Mouse (Mus musculus) liver, embryonic 14.5 days (tissue): Measurements from ENCODE around the gene H60b. TPM values are rescaled to one million over a fixed set of nuclear protein-coding genes. Genes with fewer than 3 reads are reported as not detected.
"Not testable (repeated sequence)": the region's sequence is repeated elsewhere in the genome, so short reads cannot be mapped to it uniquely, and the experiment has no call there.

Experiments used
- ATAC-seq: fragments of 200-750 bp; cut with Nextera tagmentation; 2 replicates; pipeline ENCODE4 v1.8.0; 2017; ENCODE audit warnings: moderate number of reproducible peaks, mild to moderate bottlenecking, moderate library complexity; ENCODE audit not compliant: insufficient read depth
- DNase-seq, 3 experiments: peaks; one replicate each; pipeline ENCODE4 v3.0.0-alpha.2; 2012 to 2013; ENCODE audit warnings: low read depth in 3 of 3, low spot score in 3 of 3
- H3K27ac ChIP-seq: fragments of 300-500 bp; sonication (generic); 2 replicates; pipeline ENCODE4 v1.5.1; 2014; ENCODE audit warnings: moderate library complexity, mild to moderate bottlenecking, control low read depth, inconsistent platforms
- H3K27me3 ChIP-seq: fragments of 300-500 bp; sonication (generic); 2 replicates; pipeline ENCODE4 v1.6.1; 2014; ENCODE audit warnings: mild to moderate bottlenecking, low read length, moderate library complexity; ENCODE audit not compliant: control insufficient read depth, insufficient read depth
- H3K36me3 ChIP-seq: fragments of 300-500 bp; sonication (generic); replicated peaks from 2 replicates; pipeline ENCODE4 v1.6.1; 2014; ENCODE audit warnings: low read depth; ENCODE audit not compliant: control insufficient read depth, insufficient read depth
- H3K4me1 ChIP-seq, 2 experiments: fragments of 200-500 bp in 1 of 2; fragments of 300-500 bp in 1 of 2; sonication (generic) in 1 of 2; replicated peaks; 2 replicates each; pipeline ENCODE4 v1.6.1; 2012 to 2014; ENCODE audit warnings: antibody characterized with exemption in 1 of 2, inconsistent platforms in 1 of 2, low read length in 1 of 2; ENCODE audit not compliant: control insufficient read depth in 2 of 2, insufficient read depth in 2 of 2
- H3K4me2 ChIP-seq: fragments of 300-500 bp; sonication (generic); 2 replicates; pipeline ENCODE4 v1.6.1; 2014; ENCODE audit warnings: low read depth, mild to moderate bottlenecking, control low read depth, moderate library complexity
- H3K4me3 ChIP-seq, 2 experiments: fragments of 200-500 bp in 1 of 2; fragments of 300-500 bp in 1 of 2; sonication (generic) in 1 of 2; 2 replicates each; pipeline ENCODE4 v1.5.1; 2012 to 2014; ENCODE audit warnings: low read depth in 2 of 2, low read length in 2 of 2, mild to moderate bottlenecking in 2 of 2, control low read depth in 1 of 2, inconsistent platforms in 1 of 2, moderate library complexity in 1 of 2; ENCODE audit not compliant: insufficient read depth in 1 of 2
- H3K9ac ChIP-seq: fragments of 300-500 bp; sonication (generic); replicated peaks from 2 replicates; pipeline ENCODE4 v1.6.1; 2014; ENCODE audit warnings: mild to moderate bottlenecking, control low read depth, moderate library complexity
- H3K9me3 ChIP-seq: fragments of 300-500 bp; sonication (generic); 2 replicates; pipeline ENCODE4 v1.6.1; 2016; ENCODE audit warnings: low read length, mixed read lengths; ENCODE audit not compliant: control insufficient read depth
- WGBS: fragments of 180-500 bp; shearing (Covaris S2); extraction: QIAGEN DNeasy Blood & Tissue Kit; methylation state at CpG from one replicate; pipeline ENCODE4 v1.1.7; 2014; ENCODE audit not compliant: insufficient replicate concordance; 5-methylcytosine and 5-hydroxymethylcytosine counted together
- polyA plus RNA-seq, 2 experiments: library from polyadenylated mRNA; depleted of rRNA in 1 of 2; stranded (reverse) in 1 of 2; unstranded in 1 of 2; fragments of >200 nt; fragmentation: Nextera tagmentation in 1 of 2; extraction: Ambion mirVana in 1 of 2; gene quantifications; 2 replicates each; pipeline versions ENCODE4 v1.2.1 to v1.2.3; 2012 to 2014

H60b gene
- polyA plus RNA-seq, 2 experiments: 0.10 TPM; not detected in 1

DNA sequence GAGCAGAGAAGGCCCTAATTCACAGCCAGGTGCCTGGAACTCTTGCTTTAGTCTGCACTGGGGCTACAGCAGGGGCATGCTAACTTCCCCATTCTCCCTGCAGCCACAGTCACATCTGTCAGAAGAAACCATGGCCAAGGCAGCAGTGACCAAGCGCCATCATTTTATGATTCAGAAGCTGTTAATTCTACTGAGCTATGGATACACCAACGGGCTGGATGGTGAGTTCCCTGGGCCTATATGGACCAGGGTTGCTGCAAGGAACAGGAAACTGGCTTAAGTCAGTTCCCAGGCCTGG, 15.8 kb downstream of the H60b start:
- H3K4me1 ChIP-seq, H3K9ac ChIP-seq, H3K27me3 ChIP-seq, H3K9me3 ChIP-seq, H3K36me3 ChIP-seq, H3K27ac ChIP-seq, H3K4me2 ChIP-seq, H3K4me3 ChIP-seq, ATAC-seq, DNase-seq: not testable (repeated sequence)
- WGBS: 36% methylated on average over 1 of the region's 2 CpGs

- not testable (repeated sequence) for H3K36me3 ChIP-seq, DNase-seq, H3K9me3 ChIP-seq, H3K4me3 ChIP-seq, H3K27ac ChIP-seq, H3K27me3 ChIP-seq, H3K4me1 ChIP-seq, ATAC-seq, H3K9ac ChIP-seq, H3K4me2 ChIP-seq
- 42% methylated on average over 2 of the region's 2 CpGs for WGBS
Observed at GRCm38 (mm10) chr10:22176515-22176914, 18.1 kb downstream of the H60b start.

DNA sequence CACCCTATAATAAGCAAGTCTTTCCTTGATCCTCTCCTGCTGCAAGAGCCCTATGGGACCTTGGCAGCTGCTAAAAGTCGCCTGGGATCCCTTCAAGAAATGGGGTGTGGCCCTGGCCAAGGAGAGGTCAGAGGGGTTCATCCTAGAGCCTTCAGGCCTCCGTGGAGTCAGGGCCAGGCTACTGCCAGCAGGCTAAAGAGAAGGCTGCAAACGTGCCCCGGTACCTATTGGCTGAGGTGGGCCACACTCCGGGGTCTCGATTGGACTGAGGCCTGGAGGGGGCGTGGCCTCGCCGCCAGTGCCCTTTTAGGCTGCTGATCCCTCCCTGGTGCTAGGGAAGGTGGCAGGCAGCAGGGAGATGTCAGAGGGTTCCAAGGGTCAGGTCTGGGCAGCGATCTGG, 32.6 kb downstream of the H60b start:
- H3K36me3 ChIP-seq, H3K4me2 ChIP-seq, H3K27ac ChIP-seq, H3K4me3 ChIP-seq, H3K9me3 ChIP-seq, H3K9ac ChIP-seq, H3K27me3 ChIP-seq, H3K4me1 ChIP-seq, DNase-seq, ATAC-seq: not testable (repeated sequence)
- 5% methylated on average over 6 of the region's 10 CpGs for WGBS

- not testable (repeated sequence) for H3K27me3 ChIP-seq, ATAC-seq, DNase-seq, H3K27ac ChIP-seq, H3K4me3 ChIP-seq, H3K9me3 ChIP-seq, H3K4me2 ChIP-seq, H3K9ac ChIP-seq, H3K4me1 ChIP-seq, H3K36me3 ChIP-seq
- no CpG with 5 or more reads among the region's 3 CpGs for WGBS
Observed at GRCm38 (mm10) chr10:22201352-22201751, 43.0 kb downstream of the H60b start.

DNA sequence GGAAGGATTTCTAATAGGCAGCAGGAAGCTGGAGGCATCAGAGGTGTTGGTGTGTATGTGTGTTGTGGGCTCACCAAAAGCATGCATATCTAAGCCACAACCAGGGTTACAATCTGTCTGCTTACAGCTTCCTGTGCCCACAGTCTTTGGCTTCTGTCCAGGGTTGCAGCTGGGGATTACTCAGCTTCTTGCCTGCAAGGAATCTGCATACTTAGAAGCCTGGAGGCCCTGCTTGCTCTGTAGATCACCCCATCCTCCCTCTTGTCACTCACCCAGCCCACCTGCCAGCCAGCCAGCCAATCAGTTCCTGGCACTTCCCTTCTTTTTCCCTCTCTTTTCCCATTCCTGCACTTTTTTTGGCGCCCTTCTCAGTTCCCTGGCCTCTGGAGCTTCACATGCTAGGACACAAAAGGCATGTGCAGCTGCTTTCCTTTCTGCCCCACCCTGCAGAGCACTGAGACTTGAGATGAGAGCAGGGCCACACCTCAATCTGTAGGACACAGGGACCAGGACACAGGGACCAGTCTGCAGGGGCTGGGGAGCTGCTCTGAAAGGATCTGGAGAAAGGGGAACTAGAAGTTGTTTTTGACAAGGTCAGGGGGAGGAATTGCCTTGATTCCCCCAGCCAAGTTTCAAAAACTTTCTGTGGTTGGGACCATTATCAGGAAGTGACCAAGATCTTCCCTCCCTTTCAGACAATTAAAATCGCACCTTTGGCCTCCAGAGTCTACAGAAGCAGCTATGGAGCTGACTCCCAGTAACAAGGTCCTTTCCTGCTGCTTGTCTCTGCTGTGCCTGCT, 44.6 kb downstream of the H60b start:
- not testable (repeated sequence) for H3K9ac ChIP-seq, H3K4me1 ChIP-seq, H3K27me3 ChIP-seq, ATAC-seq, H3K36me3 ChIP-seq, H3K4me3 ChIP-seq, H3K4me2 ChIP-seq, H3K27ac ChIP-seq, DNase-seq, H3K9me3 ChIP-seq
- WGBS: no CpG with 5 or more reads among the region's 2 CpGs

DNA sequence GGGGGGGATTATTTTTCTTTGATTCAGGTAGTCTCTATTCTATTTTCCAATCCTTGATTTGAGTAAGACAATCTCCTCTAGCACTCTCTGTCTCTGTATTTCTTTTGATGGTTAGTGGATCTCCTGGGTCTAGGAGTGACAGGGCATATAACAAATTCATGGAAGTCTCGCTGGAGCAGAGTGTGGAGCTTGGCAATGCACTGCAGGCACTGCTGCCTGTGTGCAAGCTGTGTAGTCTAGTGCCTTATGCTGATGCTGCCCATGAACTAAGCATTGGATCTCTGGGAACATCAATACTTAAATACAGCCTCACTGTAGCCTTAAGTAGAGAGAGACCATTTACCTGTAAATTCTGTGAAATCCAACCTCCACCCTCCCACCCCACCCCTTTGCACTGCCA, 48.1 kb downstream of the H60b start:
- H3K9ac ChIP-seq, H3K9me3 ChIP-seq, DNase-seq, H3K4me1 ChIP-seq, H3K27ac ChIP-seq, H3K4me2 ChIP-seq, H3K27me3 ChIP-seq, H3K36me3 ChIP-seq, H3K4me3 ChIP-seq, ATAC-seq: not testable (repeated sequence)
- 30% methylated on average over 1 of the region's 1 CpGs for WGBS
